Mouse (Mus musculus): ENCODE results near the gene Fads2.
"Not testable (repeated sequence)": the region's sequence is repeated elsewhere in the genome, so short reads cannot be mapped to it uniquely, and the experiment has no call there.

Fads2 gene

GRCm38 (mm10) chr19:10101341-10102053, at the start of gene Fads2:
TSS of gene Fads2 (minus strand) at chr19:10101746.
- DNase-seq (ENCODE audit: extremely low spot score): peak; percentile 97

- DNase-seq (ENCODE audit: extremely low spot score): no peak
Observed at GRCm38 (mm10) chr19:10149189-10149588, 47.6 kb upstream of the Fads2 start.

GRCm38 (mm10) chr19:10148555-10148954, 47.0 kb upstream of the Fads2 start:
- no peak for DNase-seq (ENCODE audit: extremely low spot score)

GRCm38 (mm10) chr19:10144464-10144863, 42.9 kb upstream of the Fads2 start:
- no peak for DNase-seq (ENCODE audit: extremely low spot score)

- DNase-seq (ENCODE audit: extremely low spot score): no peak
Observed at GRCm38 (mm10) chr19:10143667-10144066, 42.1 kb upstream of the Fads2 start.

- no peak for DNase-seq (ENCODE audit: extremely low spot score)
Observed at GRCm38 (mm10) chr19:10139736-10140135, 38.2 kb upstream of the Fads2 start.

- no peak for DNase-seq (ENCODE audit: extremely low spot score)
Observed at GRCm38 (mm10) chr19:10137423-10137822, 35.9 kb upstream of the Fads2 start.

- DNase-seq (ENCODE audit: extremely low spot score): no peak
Observed at GRCm38 (mm10) chr19:10134692-10135091, 33.1 kb upstream of the Fads2 start.

GRCm38 (mm10) chr19:10129547-10129946, 28.0 kb upstream of the Fads2 start:
- not testable (repeated sequence) for DNase-seq (ENCODE audit: extremely low spot score)

GRCm38 (mm10) chr19:10126479-10127250, 25.1 kb upstream of the Fads2 start:
- no peak for DNase-seq (ENCODE audit: extremely low spot score)

GRCm38 (mm10) chr19:10123892-10124634, 22.5 kb upstream of the Fads2 start:
- DNase-seq (ENCODE audit: extremely low spot score): no peak

- DNase-seq (ENCODE audit: extremely low spot score): no peak
Observed at GRCm38 (mm10) chr19:10122021-10122631, 20.6 kb upstream of the Fads2 start.

- no peak for DNase-seq (ENCODE audit: extremely low spot score)
Observed at GRCm38 (mm10) chr19:10116641-10117040, 15.1 kb upstream of the Fads2 start.

- DNase-seq (ENCODE audit: extremely low spot score): no peak
Observed at GRCm38 (mm10) chr19:10115373-10116158, 14.0 kb upstream of the Fads2 start.

GRCm38 (mm10) chr19:10112956-10113355, 11.4 kb upstream of the Fads2 start:
- no peak for DNase-seq (ENCODE audit: extremely low spot score)

GRCm38 (mm10) chr19:10108666-10109065, 7.1 kb upstream of the Fads2 start:
- DNase-seq (ENCODE audit: extremely low spot score): no peak

- no peak for DNase-seq (ENCODE audit: extremely low spot score)
Observed at GRCm38 (mm10) chr19:10108129-10108528, 6.6 kb upstream of the Fads2 start.

GRCm38 (mm10) chr19:10107051-10107611, 5.6 kb upstream of the Fads2 start:
- DNase-seq (ENCODE audit: extremely low spot score): no peak

GRCm38 (mm10) chr19:10106634-10107033, 5.1 kb upstream of the Fads2 start:
- no peak for DNase-seq (ENCODE audit: extremely low spot score)

GRCm38 (mm10) chr19:10105034-10105493, 3.5 kb upstream of the Fads2 start:
- DNase-seq (ENCODE audit: extremely low spot score): no peak

GRCm38 (mm10) chr19:10104234-10104633, 2.7 kb upstream of the Fads2 start:
- no peak for DNase-seq (ENCODE audit: extremely low spot score)
